Mouse (Mus musculus) T-helper 17 cell (primary cell): ENCODE measurements at regions not wholly inside any gene's neighbourhood (a gene's known extent, or its start where the extent isn't known, plus 50 kb on each side); places are given as distances from the start of the nearest gene placed in this dataset.

ENCODE experiments used
- in situ Hi-C, 2 experiments: fragments of 300-600 bp; cut with MboI, MseI; formaldehyde crosslinking; loops; 1 replicate in 1 of 2; 2 replicates in 1 of 2; pipeline ENCODE4 v1.15.1; 2025; ENCODE audit warnings: high pct_unique_total_duplicates in 2 of 2

DNA sequence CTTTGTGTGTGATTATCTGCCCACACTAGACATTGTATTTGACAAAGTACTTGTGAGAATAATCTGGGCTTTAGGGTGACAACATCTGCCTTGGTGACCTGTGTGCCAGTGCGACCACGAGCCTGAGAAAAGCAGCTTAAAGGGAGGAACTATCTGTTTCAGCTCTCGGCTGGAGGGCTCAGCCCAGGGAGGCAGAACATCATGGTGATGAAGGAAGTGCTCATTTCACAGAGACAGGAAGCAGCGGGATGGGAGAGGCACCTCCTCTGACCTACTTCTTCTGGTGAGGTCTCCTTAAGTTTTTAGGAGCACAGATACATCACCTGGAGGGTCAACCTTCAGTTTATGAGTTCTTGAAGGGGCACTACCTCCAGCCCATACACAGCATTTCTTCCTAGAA, 89.8 kb downstream of the Kif26a start:
- in situ Hi-C loops: no loop called here

DNA sequence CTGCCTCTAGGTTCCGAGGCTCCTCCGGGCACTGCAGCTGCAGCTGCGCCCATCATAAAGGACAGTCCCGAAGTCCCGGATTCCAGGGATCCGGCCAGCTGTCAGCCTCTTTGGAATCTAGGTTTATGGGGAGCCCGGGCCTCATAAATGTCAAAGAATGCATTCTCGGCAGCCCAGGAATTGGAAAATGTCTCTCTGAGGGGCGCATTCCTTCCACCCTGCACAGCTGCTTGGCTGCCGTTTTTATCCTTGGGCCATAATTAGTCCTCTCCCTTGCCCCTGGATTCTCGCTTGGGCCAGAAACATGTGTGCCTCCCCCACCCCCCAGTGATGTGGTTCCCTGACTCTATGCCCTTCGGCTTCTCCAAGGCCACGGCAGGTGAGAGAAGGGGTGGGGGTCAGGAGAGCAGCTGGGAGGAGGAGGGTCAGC, 91.1 kb downstream of the Kif26a start:
- in situ Hi-C loops: no loop called here

- in situ Hi-C loops: no loop called here
Measured at GRCm38 (mm10) chr12:112238834-112239233, 92.8 kb downstream of the Kif26a start.

- in situ Hi-C loops: no loop called here
Measured at GRCm38 (mm10) chr12:112241740-112242171, 95.7 kb downstream of the Kif26a start.

DNA sequence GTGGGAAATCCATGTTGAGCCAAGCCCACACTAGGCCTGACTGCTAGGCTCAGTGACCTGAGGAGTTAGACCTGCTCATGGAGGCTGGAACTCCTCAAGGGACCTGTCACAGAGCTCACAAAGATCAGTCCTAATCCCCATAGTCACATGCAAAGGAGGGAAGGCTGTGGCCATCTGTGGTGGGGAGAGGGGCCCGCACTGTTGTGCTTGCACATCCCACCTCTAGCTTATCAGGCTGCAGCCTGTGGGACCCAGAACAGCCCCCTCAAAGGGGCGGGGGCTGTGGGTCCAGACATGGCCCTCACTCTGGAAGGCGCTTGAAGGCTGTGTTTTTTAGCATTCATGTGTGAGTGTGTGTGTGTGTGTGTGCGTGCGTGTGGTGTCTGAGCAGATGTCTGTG, 97.2 kb downstream of the Kif26a start:
- in situ Hi-C loops: no loop called here

DNA sequence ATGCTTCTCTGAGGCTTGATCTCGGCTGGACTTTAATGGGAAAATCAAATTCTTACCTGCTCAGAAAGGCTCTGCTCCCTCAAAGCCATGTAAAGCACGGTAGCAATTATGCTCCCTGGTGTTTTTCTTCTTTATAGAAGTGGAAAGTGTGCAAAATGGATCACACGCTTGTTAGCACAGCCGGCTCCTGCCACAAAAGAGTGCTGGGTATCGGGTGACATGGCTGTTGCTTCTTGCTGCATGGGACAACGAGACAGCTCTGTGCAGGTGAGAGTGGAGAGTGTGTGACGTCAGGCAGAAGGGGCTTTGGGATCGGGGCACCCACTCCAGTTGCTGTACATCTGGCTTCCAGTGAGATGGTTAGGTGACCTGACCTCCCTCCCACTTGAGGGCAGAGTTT, 104.9 kb downstream of the Kif26a start:
- in situ Hi-C loops: loop anchor here in 1 of 2 experiments (10.0 kb wide), 1 partner anchor 1436 kb away; no protein-coding TSS in a partner anchor

- in situ Hi-C loops: loop anchor here in 1 of 2 experiments (10.0 kb wide), 1 partner anchor 1439 kb away; no protein-coding TSS in a partner anchor
Measured at GRCm38 (mm10) chr12:112253461-112253860, 107.5 kb downstream of the Kif26a start.

GRCm38 (mm10) chr12:112255223-112255622, 109.2 kb downstream of the Kif26a start:
- in situ Hi-C loops: loop anchor here in 1 of 2 experiments (10.0 kb wide), 1 partner anchor 1440 kb away; no protein-coding TSS in a partner anchor

DNA sequence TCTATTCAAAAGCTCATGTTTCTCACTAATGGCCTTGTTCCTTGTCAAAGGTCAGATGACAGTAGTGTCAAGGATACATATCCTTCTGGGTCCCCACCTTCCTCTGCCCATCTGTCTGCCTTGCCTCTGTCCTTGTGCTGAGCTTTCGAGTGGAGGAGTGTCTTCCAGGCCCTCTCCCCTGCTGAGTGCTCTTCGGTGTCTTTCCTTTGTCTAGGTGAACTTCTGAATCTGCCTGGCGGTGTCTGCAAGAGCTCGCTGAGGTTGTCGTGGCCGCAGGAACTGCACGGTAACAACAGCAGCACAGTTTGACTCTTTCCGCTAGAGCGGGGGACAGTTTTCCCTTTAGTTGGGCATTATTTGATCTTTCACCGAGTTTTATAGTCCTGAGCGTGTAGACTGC, 111.7 kb downstream of the Kif26a start:
- in situ Hi-C loops: loop anchor here in 1 of 2 experiments (10.0 kb wide), 1 partner anchor 1443 kb away; no protein-coding TSS in a partner anchor

DNA sequence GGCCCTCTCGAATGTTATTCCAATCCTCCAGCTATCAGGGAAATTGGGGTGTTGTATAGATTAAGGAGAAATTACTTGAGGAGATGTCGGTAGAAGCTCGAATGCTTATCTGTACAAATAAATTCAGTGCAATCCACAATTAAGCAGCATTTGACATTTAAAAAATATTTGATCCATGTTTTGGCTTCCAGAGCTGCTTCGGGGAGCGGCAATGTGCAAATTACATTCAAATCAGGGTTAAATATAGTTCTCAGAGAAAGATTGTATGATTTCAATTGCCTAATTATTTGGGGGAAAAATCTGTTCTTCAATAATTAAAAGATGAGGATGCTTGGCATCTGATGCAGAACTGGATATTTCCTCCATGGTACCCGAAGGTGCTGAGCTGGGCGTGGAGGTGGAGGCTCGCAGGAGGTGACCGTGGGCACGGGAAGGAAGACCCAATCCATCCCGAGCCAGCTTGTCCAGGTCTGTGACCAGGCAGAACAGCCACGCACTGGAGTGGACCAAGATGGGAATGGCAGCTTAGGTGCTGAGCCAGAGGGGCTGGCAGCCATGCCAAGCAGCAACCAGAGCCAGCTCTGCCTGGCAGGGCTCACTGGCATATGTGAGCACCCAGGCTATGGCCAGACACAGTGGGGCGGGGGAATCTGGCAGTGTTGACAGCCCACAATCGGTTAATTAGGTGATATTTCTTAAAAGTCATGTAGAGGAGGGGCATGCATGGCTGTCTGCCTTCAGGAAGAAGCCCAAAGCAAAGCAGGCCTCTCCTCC, 117.5 kb downstream of the Kif26a start:
- in situ Hi-C loops: no loop called here

DNA sequence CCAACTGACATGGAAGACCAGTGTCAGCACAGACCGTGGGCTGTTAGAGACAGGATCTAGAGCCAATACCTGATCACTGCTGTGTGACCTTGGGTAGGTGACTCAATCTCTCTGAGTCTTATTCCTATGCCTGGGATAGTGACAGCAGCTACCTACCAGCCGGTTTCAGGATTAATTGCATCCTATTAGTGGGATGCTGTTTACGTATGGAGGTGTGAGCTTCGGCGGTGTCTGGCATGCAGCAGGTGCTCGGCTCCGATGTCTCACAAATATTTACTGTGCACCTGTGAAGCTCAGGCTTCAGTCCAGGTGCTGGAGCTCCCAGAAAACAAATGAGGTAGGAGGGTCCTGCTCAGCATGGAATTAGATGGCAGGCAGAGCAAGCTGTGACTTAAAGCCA, 118.2 kb downstream of the Kif26a start:
- in situ Hi-C loops: no loop called here

DNA sequence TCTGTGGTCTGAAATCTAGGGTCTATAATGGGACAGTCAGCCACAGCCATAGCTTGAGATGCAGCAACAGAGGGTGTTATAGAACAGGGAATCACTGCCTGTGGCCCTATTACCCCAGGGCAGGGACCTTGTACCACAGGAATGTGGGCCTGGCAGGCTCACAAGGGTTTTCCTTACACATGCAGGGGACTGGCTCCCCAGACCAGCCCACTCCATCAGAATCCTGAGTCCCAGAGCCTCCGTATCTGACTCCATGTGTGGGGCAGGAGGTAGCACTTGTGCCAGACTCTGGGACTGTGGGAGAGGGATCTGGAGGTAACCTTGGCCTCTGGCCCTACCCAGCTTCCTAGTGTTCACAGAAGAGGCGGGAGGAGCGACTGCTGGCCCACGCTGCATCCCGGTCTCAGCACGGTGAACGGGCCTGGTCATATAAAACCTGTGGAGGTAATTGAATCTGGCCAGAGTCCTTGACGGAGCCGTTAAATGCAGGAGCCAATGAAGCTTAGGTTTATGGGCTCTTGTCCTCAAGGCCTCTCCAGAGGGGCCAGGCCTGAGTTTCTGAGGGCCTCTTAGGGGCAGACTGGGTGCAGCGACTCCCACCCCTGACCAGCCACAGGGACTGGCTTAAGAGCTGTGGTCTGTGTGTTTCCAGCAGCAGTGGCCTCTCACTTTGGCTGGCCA, 119.4 kb downstream of the Kif26a start:
- in situ Hi-C loops: no loop called here

GRCm38 (mm10) chr12:112274026-112274425, 128.0 kb downstream of the Kif26a start:
- in situ Hi-C loops: no loop called here

DNA sequence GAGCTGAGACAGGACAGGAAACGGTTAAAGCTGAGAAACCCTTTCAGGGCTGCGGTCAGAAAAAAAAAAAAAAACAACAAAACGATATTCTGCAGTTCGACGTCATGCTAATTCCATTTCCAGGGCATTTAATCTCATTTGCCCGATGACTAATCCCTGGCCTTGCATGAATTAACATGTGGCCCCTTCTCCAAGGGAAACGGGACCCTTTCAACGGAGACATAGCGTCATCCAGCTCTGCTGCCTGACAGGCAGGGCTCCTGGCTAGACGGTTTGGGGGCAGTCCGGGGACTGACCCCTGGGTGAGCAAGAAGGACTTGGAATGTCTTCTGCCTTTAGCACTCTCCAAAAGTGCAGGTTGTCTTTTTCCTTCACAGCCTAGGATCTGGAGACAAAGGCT, 128.7 kb downstream of the Kif26a start:
- in situ Hi-C loops: no loop called here

DNA sequence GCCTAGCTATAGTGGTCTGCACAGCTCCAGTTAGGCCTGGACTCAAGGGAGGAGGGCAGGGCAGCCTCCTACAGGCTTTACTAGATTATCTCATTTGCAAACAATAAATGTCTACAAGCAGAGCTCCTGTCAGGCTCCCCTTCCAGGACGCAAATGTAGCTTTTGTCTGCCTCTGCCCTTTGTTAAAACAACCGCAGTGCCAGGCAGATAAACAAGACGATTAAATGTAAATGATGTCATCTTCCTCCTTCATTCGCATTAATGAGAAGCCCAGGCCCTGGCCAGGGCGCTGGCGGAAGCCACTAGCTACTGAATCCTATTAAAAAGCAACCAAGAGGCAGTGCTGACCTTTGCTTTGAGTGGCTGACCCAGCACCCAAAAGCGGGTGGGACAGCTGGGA, 130.6 kb downstream of the Kif26a start:
- in situ Hi-C loops: no loop called here

GRCm38 (mm10) chr12:112277511-112277910, 131.5 kb downstream of the Kif26a start:
- in situ Hi-C loops: no loop called here

DNA sequence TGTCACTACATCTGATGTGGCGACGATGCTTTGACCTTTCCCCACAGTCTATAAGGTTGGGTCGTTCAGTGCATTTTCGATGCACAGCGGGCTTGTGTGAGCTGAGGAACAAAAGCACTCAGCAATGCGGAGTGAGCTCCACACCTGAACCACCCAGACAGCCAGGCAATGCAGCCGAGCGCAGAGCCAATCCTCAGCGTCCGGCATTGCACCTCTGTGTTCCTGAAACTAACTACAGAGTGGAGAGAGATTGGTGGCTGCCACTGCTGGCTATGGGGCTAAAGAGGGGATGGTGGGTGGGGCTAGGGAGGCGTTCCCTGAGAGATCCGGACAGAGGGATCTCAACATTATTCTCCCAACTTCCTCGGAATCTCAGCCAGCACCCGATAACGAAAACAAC, 139.1 kb downstream of the Kif26a start:
- in situ Hi-C loops: no loop called here

DNA sequence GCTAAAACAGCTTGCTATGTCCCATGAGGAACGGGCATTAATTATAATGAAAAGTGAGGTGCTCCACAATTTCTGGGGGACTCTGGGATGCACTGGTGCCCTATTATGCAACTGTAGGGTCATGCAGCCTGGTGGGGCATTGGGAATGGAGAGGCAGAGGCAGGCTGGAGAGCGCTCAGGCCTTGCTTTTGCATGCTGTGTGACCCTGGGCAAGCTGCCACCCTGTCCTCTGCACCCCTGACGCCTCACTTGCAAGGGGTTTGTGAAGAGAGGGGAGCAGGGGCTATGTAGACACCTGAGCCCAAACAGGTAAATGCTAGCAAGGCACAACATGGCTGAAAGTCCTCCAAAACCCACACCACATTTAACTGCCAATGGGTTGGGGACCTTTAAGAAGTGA, 142.8 kb downstream of the Kif26a start:
- in situ Hi-C loops: no loop called here

- in situ Hi-C loops: no loop called here
Measured at GRCm38 (mm10) chr12:112290299-112290698, 144.3 kb downstream of the Kif26a start.

DNA sequence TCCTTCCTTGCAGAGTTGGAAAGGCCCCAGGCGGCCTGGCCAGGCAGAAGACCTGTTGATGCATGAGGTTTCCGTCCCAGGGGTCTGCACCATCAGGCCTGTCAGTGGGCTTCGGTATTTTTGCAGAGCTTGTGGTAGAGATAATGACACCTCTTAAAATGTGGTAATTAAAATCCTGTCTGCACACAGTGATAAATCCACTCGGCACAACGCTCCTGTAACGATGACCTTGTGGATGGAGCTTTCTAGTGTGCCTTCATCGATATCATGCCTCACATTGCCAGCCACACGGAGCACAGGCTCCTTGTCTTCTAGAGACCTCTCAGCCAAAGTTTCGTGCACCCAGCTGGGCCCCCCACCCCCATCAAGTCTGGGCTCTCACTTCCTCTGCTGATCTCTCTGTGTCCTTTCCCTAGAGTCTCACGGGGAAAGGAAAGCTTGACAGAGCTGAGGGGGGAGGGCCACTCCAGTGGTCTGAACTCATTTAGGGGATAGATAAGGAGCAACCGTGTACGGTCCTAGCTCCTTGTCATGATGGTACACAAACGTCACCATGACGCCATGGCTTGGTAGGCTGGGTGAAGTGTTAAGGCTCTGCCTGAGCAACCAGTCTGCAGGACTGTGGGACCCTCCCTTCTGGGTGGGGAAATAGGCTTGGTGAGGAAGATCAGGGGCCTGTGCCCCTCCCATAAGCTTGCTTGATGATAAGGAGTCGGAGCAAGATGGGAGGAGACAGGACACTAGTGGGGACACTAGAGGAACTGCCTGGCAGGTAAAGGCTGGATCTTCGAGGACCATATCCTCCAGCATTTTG, 145.9 kb downstream of the Kif26a start:
- in situ Hi-C loops: no loop called here

DNA sequence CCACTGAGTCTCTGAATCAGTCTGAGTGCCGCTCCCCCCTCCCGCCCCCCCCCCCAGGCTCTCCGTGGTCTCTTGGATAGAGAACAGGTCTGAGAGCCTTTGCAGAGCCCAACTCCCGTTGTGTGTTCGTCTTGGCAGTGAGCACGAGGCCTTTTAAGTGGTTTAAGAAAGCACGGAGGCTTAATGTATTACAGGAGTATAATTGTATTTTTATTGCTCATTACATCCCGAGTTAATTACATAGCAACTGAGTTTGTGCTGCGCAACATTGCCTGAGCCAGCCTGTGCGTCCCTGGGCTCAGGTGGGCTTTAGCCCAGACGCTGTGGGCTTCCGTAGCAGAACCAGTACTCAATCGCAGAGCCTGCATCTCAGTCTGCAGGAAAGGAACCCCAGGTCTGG, 147.1 kb downstream of the Kif26a start:
- in situ Hi-C loops: no loop called here
